Mouse (Mus musculus): ENCODE measurements around the gene Med15.

Med15 gene

GRCm38 (mm10) chr16:17647566-17648340 lies 84.9 kb downstream of the Med15 start:
- DNase-seq (ENCODE audit: low spot score) = no peak

- DNase-seq (ENCODE audit: low spot score) = no peak
These were observed 85.5 kb downstream of the Med15 start for GRCm38 (mm10) chr16:17647156-17647555.

GRCm38 (mm10) chr16:17646310-17647114 lies 86.2 kb downstream of the Med15 start, which contains the start of gene Ccdc74a:
Gene Ccdc74a (plus strand): TSS chr16:17646470.
- peak; percentile 80 for DNase-seq (ENCODE audit: low spot score)

DNA sequence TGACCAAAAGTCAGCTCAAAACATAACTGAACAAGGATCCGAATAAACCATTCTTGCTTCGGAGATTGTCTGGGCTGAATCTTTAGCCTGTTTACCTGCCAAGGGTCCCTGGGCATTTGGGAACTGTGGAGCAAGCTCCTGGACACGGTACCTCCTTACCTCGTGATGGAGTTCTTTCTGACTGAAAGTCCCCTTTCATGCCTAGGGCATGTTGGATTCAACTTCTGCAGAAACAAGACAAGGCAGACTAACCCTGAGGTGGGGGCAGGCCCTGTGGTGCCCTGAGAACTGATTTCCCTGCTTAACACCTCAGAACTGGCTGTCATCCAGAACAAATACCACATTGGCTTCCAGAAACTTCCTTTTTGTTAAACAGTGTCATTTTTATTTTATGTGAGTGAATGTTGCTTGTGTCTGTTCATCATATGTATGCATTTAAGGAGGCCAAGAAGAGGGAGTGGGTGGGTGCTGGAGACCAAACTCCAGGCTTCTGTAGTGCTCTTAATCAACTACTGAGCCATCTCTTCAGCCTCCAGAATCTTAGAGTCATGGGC lies 89.2 kb downstream of the Med15 start:
- DNase-seq (ENCODE audit: low spot score) = no peak

GRCm38 (mm10) chr16:17642311-17642710 lies 90.4 kb downstream of the Med15 start:
- no peak for DNase-seq (ENCODE audit: low spot score)

DNA sequence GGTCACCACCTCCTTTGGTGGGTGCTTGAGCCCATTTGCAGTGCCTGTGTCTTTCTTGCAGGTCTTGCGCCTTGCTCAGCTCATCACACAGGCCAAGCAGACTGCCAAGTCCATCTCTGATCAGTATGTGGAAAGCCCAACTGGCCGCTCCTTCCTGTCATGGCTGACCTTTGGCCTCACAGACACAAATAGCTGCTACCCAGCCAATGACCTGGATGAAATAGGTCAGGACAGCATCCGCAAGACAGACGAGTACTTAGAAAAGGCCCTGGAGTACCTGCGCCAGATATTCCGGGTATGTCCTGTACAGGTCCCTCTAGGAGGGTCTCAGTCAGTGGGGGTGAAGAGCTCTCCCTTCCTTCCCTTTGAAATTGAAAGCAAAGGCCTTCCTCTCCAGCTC lies 91.4 kb downstream of the Med15 start:
- no peak for DNase-seq (ENCODE audit: low spot score)

DNA sequence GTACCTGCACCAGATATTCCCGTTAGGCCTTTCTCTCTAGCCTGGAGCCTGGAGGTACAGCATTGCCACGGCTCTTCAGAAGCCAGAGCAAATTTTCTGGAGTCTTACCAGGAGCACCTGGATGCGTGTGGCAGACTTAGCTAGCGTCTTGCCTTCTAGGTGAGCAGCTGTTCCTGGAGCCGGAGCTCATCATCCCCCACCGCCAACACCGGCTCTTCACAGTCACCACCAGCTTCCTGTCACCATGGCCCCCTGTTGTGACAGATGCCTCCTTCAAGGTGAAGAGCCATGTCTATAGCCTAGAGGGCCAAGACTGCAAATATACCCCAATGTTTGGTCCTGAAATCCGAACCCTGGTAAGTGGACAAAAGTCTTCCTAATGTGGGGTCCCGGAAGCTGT lies 92.0 kb downstream of the Med15 start:
- no peak for DNase-seq (ENCODE audit: low spot score)

DNA sequence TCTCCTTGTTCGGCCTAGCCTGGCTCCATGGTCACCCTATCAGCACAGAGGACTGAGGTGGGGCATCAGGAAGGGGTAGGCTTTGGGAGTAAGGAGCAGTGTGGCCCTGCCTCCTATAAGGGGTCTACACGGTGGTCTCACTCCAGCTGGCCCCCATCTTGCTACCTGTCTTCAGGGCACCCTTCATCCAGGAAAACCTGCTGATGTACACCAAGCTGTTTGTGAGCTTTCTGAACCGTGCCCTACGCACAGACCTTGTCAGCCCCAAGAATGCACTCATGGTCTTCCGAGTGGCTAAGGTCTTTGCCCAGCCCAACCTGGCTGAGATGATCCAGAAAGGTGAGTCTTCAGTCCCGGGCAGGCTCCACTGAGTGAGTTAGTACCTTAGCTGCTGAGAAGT lies 92.7 kb downstream of the Med15 start:
- DNase-seq (ENCODE audit: low spot score) = no peak

- no peak for DNase-seq (ENCODE audit: low spot score)
These were observed 93.6 kb downstream of the Med15 start for GRCm38 (mm10) chr16:17639081-17639480.

- DNase-seq (ENCODE audit: low spot score) = no peak
These were observed 94.6 kb downstream of the Med15 start for GRCm38 (mm10) chr16:17638036-17638628.

DNA sequence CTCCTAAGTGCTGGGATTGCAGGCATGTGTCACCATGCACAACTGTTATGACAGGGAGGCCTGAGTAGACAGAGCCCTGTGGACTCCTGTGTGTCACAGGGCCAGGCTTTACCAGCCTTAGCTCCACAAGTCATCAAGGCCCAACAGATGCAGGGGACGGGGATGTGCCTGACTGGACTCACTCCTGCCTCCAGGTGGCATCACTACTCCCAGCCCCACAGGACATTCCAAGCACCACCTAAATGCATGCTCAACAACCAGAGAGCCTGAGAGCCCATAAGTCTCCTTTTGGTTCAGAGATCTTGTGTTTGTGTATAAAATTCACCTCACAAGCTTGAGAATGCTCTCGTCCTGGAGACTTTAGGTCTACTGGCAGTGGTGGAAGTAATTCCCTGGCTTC lies 95.1 kb downstream of the Med15 start:
- no peak for DNase-seq (ENCODE audit: low spot score)

DNA sequence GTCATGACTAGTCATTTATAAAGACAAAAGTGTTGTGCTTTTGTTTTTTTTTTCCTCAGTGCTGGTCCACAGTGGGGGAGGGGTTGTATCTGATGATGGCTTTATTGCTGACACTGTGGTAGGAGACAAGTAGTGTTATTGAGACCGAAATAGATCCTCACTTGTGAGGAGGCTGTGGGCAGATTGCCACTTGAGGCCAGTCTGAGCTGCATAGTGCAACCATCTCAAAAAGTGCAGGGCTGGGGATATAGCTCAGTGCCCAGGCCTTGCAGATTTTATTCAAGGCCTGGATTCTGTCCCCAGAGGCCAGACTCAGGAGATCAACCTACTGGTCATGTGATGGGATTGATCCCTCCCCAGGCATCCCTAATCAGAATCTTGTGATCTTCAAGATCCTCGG lies 95.8 kb downstream of the Med15 start:
- DNase-seq (ENCODE audit: low spot score) = no peak

DNA sequence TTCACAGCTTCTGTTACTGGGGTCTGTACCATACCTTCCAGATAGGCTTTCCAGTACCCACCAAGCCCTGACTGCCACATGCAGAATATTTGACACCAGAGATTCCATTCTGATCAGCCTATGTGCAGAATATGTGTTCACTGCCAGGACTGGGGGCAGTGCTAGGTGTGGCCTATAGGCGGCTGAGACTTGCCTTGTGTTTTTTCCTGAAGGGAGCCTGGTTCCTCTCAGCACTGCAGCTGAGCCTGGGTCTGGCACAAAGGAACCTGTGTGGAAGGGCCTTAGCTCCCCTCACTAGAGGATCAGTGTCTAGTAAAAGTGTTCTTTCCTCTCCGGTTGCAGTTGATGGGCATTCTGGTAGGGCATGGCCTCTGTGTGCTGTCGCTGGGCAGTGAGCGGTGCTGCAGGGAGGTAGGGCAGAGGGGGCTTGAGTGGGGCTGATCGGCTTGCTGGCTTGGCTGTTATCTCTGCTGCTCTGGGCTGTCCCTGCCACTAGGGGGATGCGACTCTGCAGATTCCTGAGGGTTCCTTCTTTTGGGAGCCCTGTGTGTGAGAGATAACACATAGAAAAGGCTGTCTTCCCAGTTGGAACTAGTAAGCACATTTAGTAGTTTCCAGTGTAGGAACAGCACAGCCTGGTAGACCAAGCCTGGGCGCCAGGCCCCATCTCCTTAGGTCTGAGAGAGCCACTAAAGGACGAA lies 99.1 kb downstream of the Med15 start:
- DNase-seq (ENCODE audit: low spot score) = no peak

GRCm38 (mm10) chr16:17632580-17632979 lies 100.1 kb downstream of the Med15 start:
- DNase-seq (ENCODE audit: low spot score) = no peak

- no peak for DNase-seq (ENCODE audit: low spot score)
These were observed 106.5 kb downstream of the Med15 start for GRCm38 (mm10) chr16:17626269-17626555.

- no peak for DNase-seq (ENCODE audit: low spot score)
These were observed 107.0 kb downstream of the Med15 start for GRCm38 (mm10) chr16:17625488-17626268.

DNA sequence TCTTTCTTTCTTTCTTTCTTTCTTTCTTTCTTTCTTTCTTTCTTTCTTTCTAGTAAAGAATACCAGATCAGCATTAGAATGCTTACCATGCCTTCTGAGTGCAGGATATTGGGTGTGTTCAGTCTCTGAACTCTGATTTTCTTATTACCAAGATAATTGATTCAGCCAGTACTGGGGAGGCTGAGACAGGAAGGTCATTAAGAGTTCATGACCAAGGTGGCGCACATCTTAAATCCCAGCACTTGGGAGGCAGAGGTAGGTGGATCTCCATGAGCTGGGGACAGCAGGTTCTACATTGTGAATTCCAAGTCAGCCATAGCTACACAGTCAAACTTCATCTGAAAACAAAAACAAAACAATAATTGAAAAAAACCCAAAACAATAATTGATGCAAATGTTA lies 110.8 kb downstream of the Med15 start:
- no peak for DNase-seq (ENCODE audit: low spot score)

GRCm38 (mm10) chr16:17619198-17620105 lies 113.2 kb downstream of the Med15 start, which contains the start of gene Smpd4:
Gene Smpd4 (plus strand): TSS chr16:17619354.
- peak; percentile 72 for DNase-seq (ENCODE audit: low spot score)

DNA sequence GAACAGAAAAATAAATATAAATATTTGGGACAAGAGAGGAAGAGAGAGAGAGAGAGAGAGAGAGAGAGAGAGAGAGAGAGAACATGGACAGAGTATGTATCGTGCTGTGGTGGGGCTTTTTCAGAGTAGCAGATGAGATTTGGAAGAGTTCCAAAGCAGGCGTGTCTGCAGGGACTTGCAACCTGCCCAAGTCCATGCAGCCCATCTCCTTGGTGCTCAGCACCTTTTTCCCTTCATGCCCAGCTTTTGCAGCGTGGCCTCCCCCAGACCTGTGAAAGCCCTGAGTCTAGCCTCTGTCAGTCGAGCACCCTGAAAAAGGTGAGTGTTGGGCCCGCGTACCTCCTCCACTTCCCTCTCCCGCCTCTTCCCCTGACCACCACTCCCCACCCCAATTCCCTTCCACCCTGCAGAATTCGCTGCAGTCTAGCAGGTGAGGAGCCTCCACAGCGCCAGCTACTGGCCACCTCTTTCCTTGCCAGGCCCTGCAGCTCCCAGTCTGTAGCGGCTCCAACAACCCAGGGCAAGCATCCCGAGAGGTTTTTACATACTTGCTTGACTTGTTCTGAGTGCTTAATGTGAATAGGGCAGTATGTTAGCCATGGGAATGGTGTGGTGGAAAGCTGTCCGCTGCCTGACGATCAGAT lies 114.6 kb downstream of the Med15 start:
- DNase-seq (ENCODE audit: low spot score) = no peak

- DNase-seq (ENCODE audit: low spot score) = no peak
These were observed 116.5 kb downstream of the Med15 start for GRCm38 (mm10) chr16:17616212-17616611.
